Mouse (Mus musculus) olfactory bulb, adult 2 months (tissue): ENCODE results near the gene Nfic. TPM values are rescaled to one million over a fixed set of nuclear protein-coding genes. Genes with fewer than 3 reads are reported as not detected.

Experiments used
- H3K27ac ChIP-seq: fragments of 200-500 bp; 2 replicates; pipeline ENCODE4 v1.5.1; 2012; ENCODE audit warnings: low read depth, low read length; ENCODE audit not compliant: insufficient read depth
- H3K4me1 ChIP-seq: fragments of 200-500 bp; 2 replicates; pipeline ENCODE4 v1.6.1; 2012; ENCODE audit warnings: low read length; ENCODE audit not compliant: control insufficient read depth, insufficient read depth
- H3K4me3 ChIP-seq: fragments of 200-500 bp; 2 replicates; pipeline ENCODE4 v1.5.1; 2012; ENCODE audit warnings: mild to moderate bottlenecking, low read depth, low read length, moderate library complexity; ENCODE audit not compliant: insufficient read depth
- CTCF ChIP-seq: fragments of 200-500 bp; IDR thresholded peaks from 2 replicates; pipeline ENCODE4 v1.5.1; 2012; ENCODE audit warnings: low read depth, mild to moderate bottlenecking, low read length, moderate library complexity; ENCODE audit not compliant: insufficient read depth
- POLR2A ChIP-seq: fragments of 200-500 bp; IDR thresholded peaks from 2 replicates; pipeline ENCODE4 v1.6.1; 2012; ENCODE audit warnings: mild to moderate bottlenecking, low read depth, low read length, moderate library complexity; ENCODE audit not compliant: insufficient read depth
- whole genome bisulfite sequencing: fragments of 180-500 bp; shearing (Covaris S2); methylation state at CpG from one replicate; pipeline ENCODE4 v1.1.7; 2018; 5-methylcytosine and 5-hydroxymethylcytosine counted together
- polyA plus RNA-seq: library from polyadenylated mRNA; stranded (reverse); fragments of >200 nt; gene quantifications from 2 replicates; pipeline ENCODE4 v1.2.4, GENCODE M21; 2012; ENCODE audit warnings: low replicate concordance; ENCODE audit not compliant: missing spikeins, insufficient read depth, insufficient read length

The Nfic gene
- polyA plus RNA-seq, 1 experiment = not detected

DNA sequence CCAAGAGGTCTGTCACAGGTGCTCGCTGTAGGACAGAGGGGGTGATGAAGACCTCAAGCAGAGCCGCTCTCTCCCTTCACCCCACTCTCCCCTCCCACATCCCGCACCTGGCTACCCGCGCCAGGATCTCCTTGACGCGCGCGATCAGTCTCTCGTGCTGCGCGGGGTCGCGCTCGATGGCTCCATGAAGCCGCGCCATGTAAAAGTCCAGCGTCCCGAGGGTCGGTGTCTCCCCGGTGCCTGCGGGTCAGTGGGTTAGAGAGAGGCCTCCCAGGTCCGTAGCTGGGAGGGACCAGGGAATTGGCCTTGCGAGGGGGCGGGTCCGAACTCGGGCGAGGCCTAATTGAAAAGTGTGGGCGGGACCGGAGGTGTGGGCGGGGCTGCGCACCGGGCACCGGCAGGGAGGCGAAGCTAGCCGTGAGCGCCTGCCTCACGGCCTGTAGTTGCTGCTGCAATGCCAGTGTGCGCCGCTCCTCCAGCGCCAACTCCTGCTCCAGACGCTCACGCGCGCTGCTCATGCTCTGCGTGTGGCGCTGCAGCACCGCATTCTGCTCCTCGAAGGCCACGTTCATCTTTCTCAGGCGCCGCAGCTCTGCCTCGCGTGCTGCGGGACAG lies 108.9 kb downstream of the Nfic start:
- H3K27ac ChIP-seq = no peak overlapping the region
- WGBS = 29% methylated on average over 55 of the region's 55 CpGs
- peaks cover 24% of the 10 kb centered on the region for H3K4me1 ChIP-seq
- no peak for TF ChIP-seq POLR2A
- no peak for TF ChIP-seq CTCF
- 0 out of 2 replicates have a peak overlapping the region, but pooled peaks have one; percentile 2 for H3K4me3 ChIP-seq

Other genes starting within 250 kb of the Nfic start
- not detected in 2 replicates for gene Atcay, start 224.8 kb downstream of the Nfic start, polyA plus RNA-seq
- not detected in 2 replicates for gene Zfr2, start 222.5 kb downstream of the Nfic start, polyA plus RNA-seq
- gene Matk, start 202.7 kb downstream of the Nfic start, polyA plus RNA-seq = not detected in 2 replicates
- gene Mrpl54, start 188.7 kb downstream of the Nfic start, polyA plus RNA-seq = not detected in 2 replicates
- gene Apba3, start 188.7 kb downstream of the Nfic start, polyA plus RNA-seq = not detected in 2 replicates
- gene Tjp3, start 164.1 kb downstream of the Nfic start, polyA plus RNA-seq = not detected in 2 replicates
- gene Pip5k1c, start 162.7 kb downstream of the Nfic start, polyA plus RNA-seq = 935 TPM in 1 of 2 replicates, not detected in the other
- gene Cactin, start 134.5 kb downstream of the Nfic start, polyA plus RNA-seq = not detected in 2 replicates
- gene Tbxa2r, start 126.9 kb downstream of the Nfic start, polyA plus RNA-seq = not detected in 2 replicates
- not detected in 2 replicates for gene Gipc3, start 112.4 kb downstream of the Nfic start, polyA plus RNA-seq
- gene Hmg20b, start 105.2 kb downstream of the Nfic start, polyA plus RNA-seq = not detected in 2 replicates
- not detected in 2 replicates for gene Mfsd12, start 98.1 kb downstream of the Nfic start, polyA plus RNA-seq
- gene 4930404N11Rik, start 89.8 kb downstream of the Nfic start, polyA plus RNA-seq = not detected in 2 replicates
- not detected in 2 replicates for gene Fzr1, start 77.1 kb downstream of the Nfic start, polyA plus RNA-seq
- not detected in 2 replicates for gene Dohh, start 71.2 kb downstream of the Nfic start, polyA plus RNA-seq
- gene Gm48551, start 71.2 kb downstream of the Nfic start, polyA plus RNA-seq = not detected in 2 replicates
- not detected in 2 replicates for gene Gm48552, start 66.6 kb downstream of the Nfic start, polyA plus RNA-seq
- not detected in 2 replicates for gene Smim24, start 62.6 kb downstream of the Nfic start, polyA plus RNA-seq
- not detected in 2 replicates for gene Celf5, start 27.1 kb upstream of the Nfic start, polyA plus RNA-seq
- 181 TPM in 1 of 2 replicates, not detected in the other for gene Ncln, start 40.8 kb upstream of the Nfic start, polyA plus RNA-seq
- not detected in 2 replicates for gene S1pr4, start 44.5 kb upstream of the Nfic start, polyA plus RNA-seq
- not detected in 2 replicates for gene Gna15, start 68.6 kb upstream of the Nfic start, polyA plus RNA-seq
- gene Gna11, start 89.6 kb upstream of the Nfic start, polyA plus RNA-seq = not detected in 2 replicates
- 1,500 TPM in 1 of 2 replicates, not detected in the other for gene Aes, start 103.9 kb upstream of the Nfic start, polyA plus RNA-seq
- gene Tle2, start 118.9 kb upstream of the Nfic start, polyA plus RNA-seq = not detected in 2 replicates
- gene Tle6, start 145.4 kb upstream of the Nfic start, polyA plus RNA-seq = not detected in 2 replicates
- not detected in 2 replicates for gene BC025920, start 150.6 kb upstream of the Nfic start, polyA plus RNA-seq
- gene Sirt6, start 172.2 kb upstream of the Nfic start, polyA plus RNA-seq = not detected in 2 replicates
- not detected in 2 replicates for gene Ankrd24, start 172.9 kb upstream of the Nfic start, polyA plus RNA-seq
- not detected in 2 replicates for gene Gm10778, start 193.4 kb upstream of the Nfic start, polyA plus RNA-seq
- gene Zfp433, start 249.2 kb upstream of the Nfic start, polyA plus RNA-seq = not detected in 2 replicates